Mouse (Mus musculus) cortical plate, adult 2 months (tissue): ENCODE measurements around the gene Eaf1.
A peak's percentile ranks its signal among the peaks of the same experiment; 100 is the strongest.

ENCODE experiments used
- CTCF ChIP-seq: fragments of 200-500 bp; IDR thresholded peaks from 2 replicates; pipeline ENCODE4 v1.5.1; 2011; ENCODE audit warnings: mild to moderate bottlenecking, control low read depth, low read length; ENCODE audit not compliant: insufficient read depth; ENCODE audit errors: extremely low read depth
- POLR2A ChIP-seq: fragments of 200-500 bp; IDR thresholded peaks from 2 replicates; pipeline ENCODE4 v1.6.1; 2011; ENCODE audit warnings: mild to moderate bottlenecking, low read length, control low read depth; ENCODE audit not compliant: insufficient read depth; ENCODE audit errors: extremely low read depth

DNA sequence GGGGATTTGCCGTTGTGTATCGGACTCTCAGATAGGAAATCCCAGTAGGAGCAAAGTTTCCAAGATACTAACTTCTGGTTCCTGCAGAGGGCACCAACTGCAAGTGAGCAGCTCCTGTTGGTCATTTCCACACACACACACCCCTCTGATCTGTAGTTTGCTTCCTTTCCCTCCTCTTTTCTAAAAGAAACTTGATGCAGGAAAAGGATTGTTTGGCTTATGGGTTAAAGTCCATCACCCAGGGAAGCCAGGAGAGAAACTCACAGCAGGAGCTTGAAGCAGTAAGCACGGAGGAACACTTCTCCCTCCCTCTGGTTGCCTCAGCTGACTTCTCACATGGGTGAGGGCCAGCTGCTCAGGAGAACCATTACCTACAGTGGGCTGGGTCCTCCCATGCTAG lies 25.0 kb downstream of the Eaf1 start:
- TF ChIP-seq POLR2A (no peak), CTCF (peak; percentile 60)
